Mouse (Mus musculus): ENCODE data around the gene Rbfox3. TPM values are rescaled to one million over a fixed set of nuclear protein-coding genes. Genes with fewer than 3 reads are reported as not detected.

Gene Rbfox3
- polyA plus RNA-seq, 1 experiment, result 0.19 TPM

GRCm38 (mm10) chr11:118538008-118538407 is 373.4 kb downstream of the Rbfox3 start:
- TF ChIP-seq POLR2A (IDR thresholded peaks at IDR 0.05; ENCODE audit: low read depth, low read length) (no peak), CTCF (IDR thresholded peaks at IDR 0.05; ENCODE audit: extremely low read depth, insufficient read length, insufficient replicate concordance, low read depth, low read length) (no peak)
- H3K36me3 ChIP-seq (ENCODE audit: control insufficient read depth, insufficient read depth, low read length), result no peaks in the 10 kb centered on the region

GRCm38 (mm10) chr11:118534382-118535092 is 376.9 kb downstream of the Rbfox3 start:
- Histone ChIP-seq H3K36me3 (ENCODE audit: control insufficient read depth, insufficient read depth, low read length) (no peaks in the 10 kb centered on the region), H3K4me3 (ENCODE audit: low read depth, low read length) (no peak overlapping the region), H3K27me3 (ENCODE audit: control insufficient read depth, insufficient read depth, low read length) (no peaks in the 10 kb centered on the region), H3K27ac (ENCODE audit: insufficient read depth, low read depth, low read length) (no peak overlapping the region), H3K4me1 (ENCODE audit: control insufficient read depth, insufficient read depth, insufficient read length, low read length) (no peaks in the 10 kb centered on the region)
- TF ChIP-seq POLR2A (IDR thresholded peaks at IDR 0.05; ENCODE audit: low read depth, low read length) (no peak), CTCF (IDR thresholded peaks at IDR 0.05; ENCODE audit: extremely low read depth, insufficient read length, insufficient replicate concordance, low read depth, low read length) (0 out of 2 replicates have a peak, but pooled peaks have one; percentile 5)
- WGBS, result 48% methylated on average over 18 of the region's 18 CpGs

More at GRCm38 (mm10) chr11:118538008-118538407, 373.4 kb downstream of the Rbfox3 start:
- Histone ChIP-seq H3K27ac (ENCODE audit: insufficient read depth, low read depth, low read length) (no peak overlapping the region), H3K27me3 (ENCODE audit: control insufficient read depth, insufficient read depth, low read length) (no peaks in the 10 kb centered on the region), H3K4me1 (ENCODE audit: control insufficient read depth, insufficient read depth, insufficient read length, low read length) (no peaks in the 10 kb centered on the region), H3K4me3 (ENCODE audit: low read depth, low read length) (no peak overlapping the region)
- WGBS, result 77% methylated on average over 11 of the region's 11 CpGs

GRCm38 (mm10) chr11:118530313-118530712 is 381.1 kb downstream of the Rbfox3 start:
- no peaks in the 10 kb centered on the region for H3K36me3 ChIP-seq (ENCODE audit: control insufficient read depth, insufficient read depth, low read length)
- no peak for TF ChIP-seq POLR2A (IDR thresholded peaks at IDR 0.05; ENCODE audit: low read depth, low read length)
- no peak for TF ChIP-seq CTCF (IDR thresholded peaks at IDR 0.05; ENCODE audit: extremely low read depth, insufficient read length, insufficient replicate concordance, low read depth, low read length)
- no peak overlapping the region for H3K27ac ChIP-seq (ENCODE audit: insufficient read depth, low read depth, low read length)
- H3K4me3 ChIP-seq (ENCODE audit: low read depth, low read length), result no peak overlapping the region
- no peaks in the 10 kb centered on the region for H3K27me3 ChIP-seq (ENCODE audit: control insufficient read depth, insufficient read depth, low read length)
- no peaks in the 10 kb centered on the region for H3K4me1 ChIP-seq (ENCODE audit: control insufficient read depth, insufficient read depth, insufficient read length, low read length)
- 79% methylated on average over 8 of the region's 8 CpGs for WGBS

- H3K4me1 ChIP-seq (ENCODE audit: control insufficient read depth, insufficient read depth, insufficient read length, low read length), result no peaks in the 10 kb centered on the region
- H3K27me3 ChIP-seq (ENCODE audit: control insufficient read depth, insufficient read depth, low read length), result no peaks in the 10 kb centered on the region
- 87% methylated on average over 9 of the region's 9 CpGs for WGBS
- TF ChIP-seq CTCF (IDR thresholded peaks at IDR 0.05; ENCODE audit: extremely low read depth, insufficient read length, insufficient replicate concordance, low read depth, low read length) (no peak), POLR2A (IDR thresholded peaks at IDR 0.05; ENCODE audit: low read depth, low read length) (no peak)
- no peak overlapping the region for H3K27ac ChIP-seq (ENCODE audit: insufficient read depth, low read depth, low read length)
- no peaks in the 10 kb centered on the region for H3K36me3 ChIP-seq (ENCODE audit: control insufficient read depth, insufficient read depth, low read length)
- no peak overlapping the region for H3K4me3 ChIP-seq (ENCODE audit: low read depth, low read length)
Observed at GRCm38 (mm10) chr11:118528761-118529160, 382.6 kb downstream of the Rbfox3 start.

- H3K27ac ChIP-seq (ENCODE audit: insufficient read depth, low read depth, low read length), result no peak overlapping the region
Observed at GRCm38 (mm10) chr11:118525059-118525458, 386.3 kb downstream of the Rbfox3 start.

GRCm38 (mm10) chr11:118523496-118524145 is 387.8 kb downstream of the Rbfox3 start:
- H3K36me3 ChIP-seq (ENCODE audit: control insufficient read depth, insufficient read depth, low read length), result no peaks in the 10 kb centered on the region
- no peak overlapping the region for H3K4me3 ChIP-seq (ENCODE audit: low read depth, low read length)
- H3K4me1 ChIP-seq (ENCODE audit: control insufficient read depth, insufficient read depth, insufficient read length, low read length), result no peaks in the 10 kb centered on the region
- no peak overlapping the region for H3K27ac ChIP-seq (ENCODE audit: insufficient read depth, low read depth, low read length)
- TF ChIP-seq POLR2A (IDR thresholded peaks at IDR 0.05; ENCODE audit: low read depth, low read length), result no peak
- no peak for TF ChIP-seq CTCF (IDR thresholded peaks at IDR 0.05; ENCODE audit: extremely low read depth, insufficient read length, insufficient replicate concordance, low read depth, low read length)
- 73% methylated on average over 4 of the region's 4 CpGs for WGBS
- no peaks in the 10 kb centered on the region for H3K27me3 ChIP-seq (ENCODE audit: control insufficient read depth, insufficient read depth, low read length)

More at GRCm38 (mm10) chr11:118525059-118525458, 386.3 kb downstream of the Rbfox3 start:
- Histone ChIP-seq H3K4me1 (ENCODE audit: control insufficient read depth, insufficient read depth, insufficient read length, low read length) (no peaks in the 10 kb centered on the region), H3K4me3 (ENCODE audit: low read depth, low read length) (no peak overlapping the region), H3K27me3 (ENCODE audit: control insufficient read depth, insufficient read depth, low read length) (no peaks in the 10 kb centered on the region), H3K36me3 (ENCODE audit: control insufficient read depth, insufficient read depth, low read length) (no peaks in the 10 kb centered on the region)
- WGBS, result 58% methylated on average over 11 of the region's 11 CpGs
- no peak for TF ChIP-seq CTCF (IDR thresholded peaks at IDR 0.05; ENCODE audit: extremely low read depth, insufficient read length, insufficient replicate concordance, low read depth, low read length)
- TF ChIP-seq POLR2A (IDR thresholded peaks at IDR 0.05; ENCODE audit: low read depth, low read length), result no peak

GRCm38 (mm10) chr11:118520932-118521331 is 390.5 kb downstream of the Rbfox3 start:
- TF ChIP-seq CTCF (IDR thresholded peaks at IDR 0.05; ENCODE audit: extremely low read depth, insufficient read length, insufficient replicate concordance, low read depth, low read length) (no peak), POLR2A (IDR thresholded peaks at IDR 0.05; ENCODE audit: low read depth, low read length) (no peak)
- Histone ChIP-seq H3K27me3 (ENCODE audit: control insufficient read depth, insufficient read depth, low read length) (no peaks in the 10 kb centered on the region), H3K4me3 (ENCODE audit: low read depth, low read length) (no peak overlapping the region), H3K4me1 (ENCODE audit: control insufficient read depth, insufficient read depth, insufficient read length, low read length) (no peaks in the 10 kb centered on the region), H3K36me3 (ENCODE audit: control insufficient read depth, insufficient read depth, low read length) (no peaks in the 10 kb centered on the region), H3K27ac (ENCODE audit: insufficient read depth, low read depth, low read length) (no peak overlapping the region)
- 61% methylated on average over 2 of the region's 2 CpGs for WGBS

Measured in small intestine, adult 2 months (tissue).